Mouse (Mus musculus) kidney, embryonic 16.5 days (tissue): ENCODE data around the gene Kctd11. TPM values are rescaled to one million over a fixed set of nuclear protein-coding genes. Genes with fewer than 3 reads are reported as not detected.
A peak's percentile ranks its signal among the peaks of the same experiment; 100 is the strongest.

ENCODE experiments used
- ATAC-seq: fragments of 200-750 bp; cut with Nextera tagmentation; 2 replicates; pipeline ENCODE4 v1.8.0; 2017; ENCODE audit warnings: moderate TSS enrichment; ENCODE audit not compliant: low FRiP score, low TSS enrichment
- H3K27ac ChIP-seq: fragments of 300-500 bp; sonication (generic); 2 replicates; pipeline ENCODE4 v1.5.1; 2014; ENCODE audit warnings: low read length
- H3K27me3 ChIP-seq: fragments of 300-500 bp; sonication (generic); 2 replicates; pipeline ENCODE4 v1.6.1; 2014; ENCODE audit warnings: low read length, control low read depth, mixed read lengths; ENCODE audit not compliant: insufficient read depth
- H3K36me3 ChIP-seq: fragments of 300-500 bp; sonication (generic); 2 replicates; pipeline ENCODE4 v1.6.1; 2014; ENCODE audit warnings: low read length, control low read depth, mixed read lengths; ENCODE audit not compliant: insufficient read depth
- H3K4me1 ChIP-seq: fragments of 300-500 bp; sonication (generic); 2 replicates; pipeline ENCODE4 v1.6.1; 2014; ENCODE audit warnings: low read length, control low read depth, mixed read lengths; ENCODE audit not compliant: insufficient read depth
- H3K4me2 ChIP-seq: fragments of 300-500 bp; sonication (generic); replicated peaks from 2 replicates; pipeline ENCODE4 v1.6.1; 2014; ENCODE audit warnings: low read depth, low read length
- H3K4me3 ChIP-seq: fragments of 300-500 bp; sonication (generic); 2 replicates; pipeline ENCODE4 v1.5.1; 2014; ENCODE audit warnings: mild to moderate bottlenecking, low read length
- H3K9ac ChIP-seq: fragments of 300-500 bp; sonication (generic); replicated peaks from 2 replicates; pipeline ENCODE4 v1.6.1; 2014; ENCODE audit warnings: low read length
- H3K9me3 ChIP-seq: fragments of 300-500 bp; sonication (generic); 2 replicates; pipeline ENCODE4 v1.6.1; 2016; ENCODE audit warnings: low read length, control low read depth
- WGBS: fragments of 180-500 bp; shearing (Covaris S2); extraction: QIAGEN DNeasy Blood & Tissue Kit; methylation state at CpG from one replicate; pipeline ENCODE4 v1.1.7; 2014; 5-methylcytosine and 5-hydroxymethylcytosine counted together
- polyA plus RNA-seq: library from polyadenylated mRNA; unstranded; fragments of >200 nt; fragmentation: Nextera tagmentation; extraction: Ambion mirVana; gene quantifications from 2 replicates; pipeline ENCODE4 v1.2.1, GENCODE M21; 2015

Kctd11 gene
- polyA plus RNA-seq, 1 experiment from 2014 or later = 11.3 TPM

DNA sequence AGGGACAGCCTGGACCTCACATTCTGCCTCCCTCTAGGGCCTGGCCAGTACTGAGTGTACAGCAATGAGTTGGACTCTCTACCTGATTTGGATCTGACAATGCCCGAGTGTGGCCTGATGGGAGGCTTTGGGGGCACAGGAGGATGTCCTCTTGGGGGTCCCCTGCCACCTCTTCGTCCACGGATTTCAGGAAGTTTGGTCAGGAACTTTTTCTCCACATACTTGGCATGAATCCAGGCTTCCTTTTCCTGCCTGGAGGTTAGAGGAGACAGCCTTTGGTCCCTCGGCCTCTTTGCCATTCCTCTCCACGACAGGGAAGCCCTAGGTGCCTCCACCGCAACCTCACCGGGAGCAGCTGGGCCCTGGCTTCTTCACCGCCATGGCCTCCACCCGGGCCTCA, 3.0 kb upstream of the Kctd11 start:
- H3K27me3 ChIP-seq = no peaks in the 10 kb centered on the region
- WGBS = 58% methylated on average over 9 of the region's 9 CpGs
- ATAC-seq = no peak
- 0 out of 2 replicates have a peak overlapping the region, but pooled peaks have one; percentile 5 for H3K4me2 ChIP-seq
- H3K9me3 ChIP-seq = no peaks in the 10 kb centered on the region
- H3K4me3 ChIP-seq = no peak overlapping the region
- 0 out of 2 replicates have a peak overlapping the region, but pooled peaks have one; percentile 14 for H3K9ac ChIP-seq
- H3K27ac ChIP-seq = peak overlapping the region; percentile 14; the same call in 1 of the 2 replicates
- peaks cover 19% of the 10 kb centered on the region for H3K4me1 ChIP-seq
- no peaks in the 10 kb centered on the region for H3K36me3 ChIP-seq

DNA sequence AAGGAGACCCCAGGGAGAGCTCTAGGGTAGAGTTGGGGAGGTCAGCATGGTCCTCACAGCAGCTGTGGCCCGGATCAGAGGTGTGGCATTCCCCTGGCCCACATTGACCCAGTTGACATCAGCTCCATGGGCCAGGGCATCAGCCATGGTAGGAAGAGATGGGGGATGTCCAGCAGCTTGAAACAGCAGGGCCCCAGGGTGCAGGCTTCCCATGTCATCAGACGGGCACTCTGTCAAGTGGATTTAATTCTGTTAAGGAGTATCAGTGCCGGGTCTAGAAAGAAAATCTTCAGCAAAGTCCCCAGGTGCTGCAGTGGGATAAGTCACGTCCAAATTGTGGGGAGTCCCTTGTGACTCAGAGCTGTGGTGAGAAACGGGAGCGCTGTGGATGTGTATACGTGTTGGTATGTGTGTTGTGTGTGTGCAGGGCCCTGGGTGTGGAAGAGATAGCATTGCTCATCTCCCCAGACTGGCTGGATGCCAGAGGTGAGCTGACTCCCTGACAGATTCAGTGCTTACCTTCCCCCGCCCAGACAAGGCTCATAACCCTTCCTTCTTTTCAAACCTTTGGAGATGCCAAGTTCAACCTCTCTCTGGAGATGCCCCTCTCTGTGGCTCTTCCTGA, 2.4 kb upstream of the Kctd11 start:
- Histone ChIP-seq H3K4me3 (no peak overlapping the region), H3K9me3 (no peaks in the 10 kb centered on the region), H3K4me1 (peaks cover 25% of the 10 kb centered on the region), H3K27me3 (no peaks in the 10 kb centered on the region), H3K27ac (no peak overlapping the region; the same call in 1 of the 2 replicates), H3K9ac (no peak overlapping the region), H3K4me2 (no peak overlapping the region), H3K36me3 (no peaks in the 10 kb centered on the region)
- 87% methylated on average over 8 of the region's 8 CpGs for WGBS
- ATAC-seq = no peak

GRCm38 (mm10) chr11:69883066-69883465, 1.9 kb upstream of the Kctd11 start:
- Histone ChIP-seq H3K36me3 (no peaks in the 10 kb centered on the region), H3K4me1 (peaks cover 30% of the 10 kb centered on the region), H3K9me3 (no peaks in the 10 kb centered on the region), H3K9ac (no peak overlapping the region), H3K27ac (no peak overlapping the region), H3K4me3 (no peak overlapping the region), H3K4me2 (no peak overlapping the region), H3K27me3 (no peaks in the 10 kb centered on the region)
- 66% methylated on average over 4 of the region's 4 CpGs for WGBS
- no peak for ATAC-seq

GRCm38 (mm10) chr11:69881787-69882670, 823 bp upstream of the Kctd11 start:
- Histone ChIP-seq H3K27ac (peak overlapping the region; percentile 98), H3K36me3 (no peaks in the 10 kb centered on the region), H3K9ac (peak overlapping the region; percentile 63), H3K27me3 (no peaks in the 10 kb centered on the region), H3K4me1 (peaks cover 39% of the 10 kb centered on the region), H3K4me2 (peak overlapping the region; percentile 55), H3K9me3 (no peaks in the 10 kb centered on the region), H3K4me3 (peak overlapping the region; percentile 65)
- 57% methylated on average over 21 of the region's 21 CpGs for WGBS
- ATAC-seq = peak; percentile 1; the same call in 1 of the 2 replicates

DNA sequence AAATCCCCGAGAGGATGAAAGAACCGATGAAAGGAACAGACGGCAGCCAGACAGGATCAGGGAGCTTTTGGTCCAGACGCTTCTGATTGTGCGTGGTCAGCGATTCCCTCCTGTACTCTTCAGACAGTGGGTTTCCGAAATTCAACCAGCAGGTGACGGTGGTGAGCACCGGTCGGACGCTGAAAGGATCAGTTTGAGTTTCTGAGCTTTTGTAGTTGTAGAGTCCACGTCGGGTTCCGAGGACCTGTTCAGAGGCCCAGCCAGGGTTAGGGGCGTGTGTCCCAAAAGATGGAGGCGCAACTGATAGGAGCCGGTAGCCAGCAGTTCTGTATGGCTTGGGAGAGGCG, 727 bp downstream of the Kctd11 start:
- Histone ChIP-seq H3K9me3 (no peaks in the 10 kb centered on the region), H3K4me2 (peak overlapping the region; percentile 55), H3K36me3 (no peaks in the 10 kb centered on the region), H3K9ac (peak overlapping the region; percentile 63), H3K4me3 (peak overlapping the region; percentile 65), H3K4me1 (peaks cover 52% of the 10 kb centered on the region), H3K27me3 (no peaks in the 10 kb centered on the region), H3K27ac (peak overlapping the region; percentile 98)
- ATAC-seq = peak; percentile 49; the same call in 1 of the 2 replicates
- WGBS = 0% methylated on average over 18 of the region's 18 CpGs

- Histone ChIP-seq H3K9me3 (no peaks in the 10 kb centered on the region), H3K9ac (peak overlapping the region; percentile 63), H3K4me2 (peak overlapping the region; percentile 55), H3K27me3 (no peaks in the 10 kb centered on the region), H3K36me3 (no peaks in the 10 kb centered on the region), H3K27ac (peak overlapping the region; percentile 98; the same call in 1 of the 2 replicates), H3K4me3 (peak overlapping the region; percentile 65), H3K4me1 (peaks cover 52% of the 10 kb centered on the region)
- ATAC-seq = no peak
- WGBS = 45% methylated on average over 15 of the region's 15 CpGs
These were observed 1.5 kb downstream of the Kctd11 start for GRCm38 (mm10) chr11:69879711-69880110.

DNA sequence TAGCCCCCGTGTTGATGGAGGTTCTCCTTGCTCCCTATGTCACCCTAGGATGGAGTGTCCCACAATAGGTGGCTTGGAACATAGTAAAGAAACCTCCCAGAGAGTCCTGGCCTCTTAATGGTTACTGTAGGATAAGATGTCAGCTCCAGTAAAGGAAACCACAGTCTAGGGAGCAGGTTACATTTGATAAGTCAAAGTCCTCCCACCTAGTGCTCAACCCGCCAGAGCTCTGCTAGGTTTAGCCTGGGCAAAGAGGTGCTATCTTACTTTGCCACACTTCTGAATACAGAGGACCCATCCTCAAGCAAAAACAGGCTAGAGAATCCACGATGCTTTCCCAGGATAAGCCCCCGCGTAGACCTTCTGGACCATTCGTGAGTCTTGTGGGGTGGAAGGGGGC, 2.3 kb downstream of the Kctd11 start:
- no peaks in the 10 kb centered on the region for H3K36me3 ChIP-seq
- peaks cover 52% of the 10 kb centered on the region for H3K4me1 ChIP-seq
- H3K27ac ChIP-seq = no peak overlapping the region
- H3K27me3 ChIP-seq = no peaks in the 10 kb centered on the region
- peak overlapping the region; percentile 55 for H3K4me2 ChIP-seq
- H3K9ac ChIP-seq = peak overlapping the region; percentile 63
- no peak for ATAC-seq
- H3K9me3 ChIP-seq = no peaks in the 10 kb centered on the region
- 85% methylated on average over 6 of the region's 6 CpGs for WGBS
- peak overlapping the region; percentile 65 for H3K4me3 ChIP-seq

DNA sequence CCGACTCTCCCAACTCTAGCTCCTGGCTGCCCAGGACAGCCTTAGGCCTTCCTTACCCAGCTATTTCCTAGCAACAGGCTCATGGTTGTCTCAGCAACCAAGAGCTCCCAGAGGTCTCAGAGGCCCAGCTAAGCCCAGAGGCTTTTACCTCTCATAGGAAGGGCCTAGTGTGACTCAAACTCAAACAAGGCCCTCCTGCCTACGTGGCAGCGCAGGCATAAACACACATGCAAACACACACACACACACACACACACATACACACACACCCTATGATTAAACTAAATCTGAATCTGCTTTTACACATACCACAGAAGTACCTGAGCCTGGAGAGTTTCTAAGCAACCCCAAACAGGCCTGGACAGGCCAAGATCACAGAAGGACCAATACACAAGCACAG, 2.8 kb downstream of the Kctd11 start:
- no peaks in the 10 kb centered on the region for H3K36me3 ChIP-seq
- ATAC-seq = no peak
- no peaks in the 10 kb centered on the region for H3K9me3 ChIP-seq
- 86% methylated on average over 3 of the region's 3 CpGs for WGBS
- H3K27ac ChIP-seq = no peak overlapping the region
- H3K9ac ChIP-seq = no peak overlapping the region
- peak overlapping the region; percentile 27; the same call in 1 of the 2 replicates for H3K4me2 ChIP-seq
- H3K4me3 ChIP-seq = 0 out of 2 replicates have a peak overlapping the region, but pooled peaks have one; percentile 3
- H3K4me1 ChIP-seq = peaks cover 52% of the 10 kb centered on the region
- H3K27me3 ChIP-seq = no peaks in the 10 kb centered on the region

GRCm38 (mm10) chr11:69877878-69878277, 3.3 kb downstream of the Kctd11 start, which contains the start of gene Tmem95:
TSS of gene Tmem95 (minus strand) at chr11:69878018.
- 91% methylated on average over 11 of the region's 11 CpGs for WGBS
- Histone ChIP-seq H3K27me3 (no peaks in the 10 kb centered on the region), H3K4me1 (peaks cover 52% of the 10 kb centered on the region), H3K27ac (no peak within 1 kb of the TSS), H3K36me3 (no peaks in the 10 kb centered on the region), H3K4me3 (peak within 1 kb of the TSS; percentile 7; the same call in 1 of the 2 replicates), H3K9me3 (no peaks in the 10 kb centered on the region), H3K9ac (peak within 1 kb of the TSS; percentile 32), H3K4me2 (peak within 1 kb of the TSS; percentile 55)
- ATAC-seq = no peak
